Mouse (Mus musculus) liver, embryonic 16.5 days (tissue): ENCODE results near the gene Uso1. TPM values are rescaled to one million over a fixed set of nuclear protein-coding genes. Genes with fewer than 3 reads are reported as not detected.
A peak's percentile ranks its signal among the peaks of the same experiment; 100 is the strongest.

ENCODE experiments used
- ATAC-seq: fragments of 200-750 bp; cut with Nextera tagmentation; 2 replicates; pipeline ENCODE4 v1.8.0; 2017; ENCODE audit warnings: low read depth, mild to moderate bottlenecking, moderate number of reproducible peaks, moderate library complexity
- H3K27ac ChIP-seq: fragments of 300-500 bp; sonication (generic); 2 replicates; pipeline ENCODE4 v1.5.1; 2014; ENCODE audit warnings: mild to moderate bottlenecking, low read length
- H3K27me3 ChIP-seq: fragments of 300-500 bp; sonication (generic); 2 replicates; pipeline ENCODE4 v1.6.1; 2014; ENCODE audit warnings: low read depth, low read length, mixed read lengths; ENCODE audit not compliant: control insufficient read depth, insufficient read depth
- H3K36me3 ChIP-seq: fragments of 300-500 bp; sonication (generic); 2 replicates; pipeline ENCODE4 v1.6.1; 2014; ENCODE audit warnings: mild to moderate bottlenecking; ENCODE audit not compliant: control insufficient read depth, insufficient read depth
- H3K4me1 ChIP-seq: fragments of 300-500 bp; sonication (generic); 2 replicates; pipeline ENCODE4 v1.6.1; 2014; ENCODE audit warnings: low read depth, low read length, mixed read lengths; ENCODE audit not compliant: control insufficient read depth
- H3K4me2 ChIP-seq: fragments of 300-500 bp; sonication (generic); 2 replicates; pipeline ENCODE4 v1.6.1; 2014; ENCODE audit warnings: low read depth, low read length, mixed read lengths
- H3K4me3 ChIP-seq: fragments of 300-500 bp; sonication (generic); 2 replicates; pipeline ENCODE4 v1.5.1; 2014; ENCODE audit warnings: low read depth, mild to moderate bottlenecking, low read length
- H3K9ac ChIP-seq: fragments of 300-500 bp; sonication (generic); 2 replicates; pipeline ENCODE4 v1.6.1; 2014; ENCODE audit warnings: low read depth, low read length
- H3K9me3 ChIP-seq: fragments of 300-500 bp; sonication (generic); replicated peaks from 2 replicates; pipeline ENCODE4 v1.6.1; 2016; ENCODE audit warnings: low read length; ENCODE audit not compliant: control insufficient read depth
- WGBS: fragments of 180-500 bp; shearing (Covaris S2); extraction: QIAGEN DNeasy Blood & Tissue Kit; methylation state at CpG from one replicate; pipeline ENCODE4 v1.1.7; 2014; ENCODE audit not compliant: insufficient replicate concordance; 5-methylcytosine and 5-hydroxymethylcytosine counted together
- polyA plus RNA-seq: library from polyadenylated mRNA; unstranded; fragments of >200 nt; fragmentation: Nextera tagmentation; extraction: Ambion mirVana; gene quantifications from 2 replicates; pipeline ENCODE4 v1.2.1, GENCODE M21; 2015

Uso1 gene
- polyA plus RNA-seq, 1 experiment from 2014 or later: 19.3 TPM

GRCm38 (mm10) chr5:92196895-92197811, 59.4 kb downstream of the Uso1 start:
- no peak overlapping the region for H3K4me3 ChIP-seq
- no peaks in the 10 kb centered on the region for H3K4me1 ChIP-seq
- H3K4me2 ChIP-seq: no peak overlapping the region
- ATAC-seq: no peak
- no peaks in the 10 kb centered on the region for H3K27me3 ChIP-seq
- H3K27ac ChIP-seq: no peak overlapping the region
- H3K9ac ChIP-seq: no peak overlapping the region
- H3K9me3 ChIP-seq: no peaks in the 10 kb centered on the region
- WGBS: 79% methylated on average over 15 of the region's 15 CpGs
- H3K36me3 ChIP-seq: peaks cover 32% of the 10 kb centered on the region

GRCm38 (mm10) chr5:92198266-92198665, 60.5 kb downstream of the Uso1 start:
- WGBS: 77% methylated on average over 8 of the region's 8 CpGs
- Histone ChIP-seq H3K9ac (no peak overlapping the region), H3K4me3 (no peak overlapping the region), H3K36me3 (peaks cover 33% of the 10 kb centered on the region), H3K4me1 (no peaks in the 10 kb centered on the region), H3K4me2 (no peak overlapping the region), H3K27ac (no peak overlapping the region), H3K27me3 (no peaks in the 10 kb centered on the region), H3K9me3 (no peaks in the 10 kb centered on the region)
- ATAC-seq: no peak

- Histone ChIP-seq H3K9ac (no peak overlapping the region), H3K27me3 (no peaks in the 10 kb centered on the region), H3K4me2 (no peak overlapping the region), H3K36me3 (peaks cover 20% of the 10 kb centered on the region), H3K9me3 (no peaks in the 10 kb centered on the region), H3K27ac (no peak overlapping the region), H3K4me1 (peaks cover 9% of the 10 kb centered on the region), H3K4me3 (no peak overlapping the region)
- 30% methylated on average over 6 of the region's 6 CpGs for WGBS
- peak; percentile 70 for ATAC-seq
These were observed 66.7 kb downstream of the Uso1 start for GRCm38 (mm10) chr5:92204162-92205036.

- Histone ChIP-seq H3K4me1 (peaks cover 9% of the 10 kb centered on the region), H3K36me3 (peaks cover 20% of the 10 kb centered on the region), H3K27me3 (no peaks in the 10 kb centered on the region), H3K27ac (peak overlapping the region; percentile 35; the same call in 1 of the 2 replicates), H3K4me2 (no peak overlapping the region), H3K9me3 (no peaks in the 10 kb centered on the region), H3K4me3 (no peak overlapping the region), H3K9ac (no peak overlapping the region)
- peak; percentile 32; the same call in 1 of the 2 replicates for ATAC-seq
- WGBS: 24% methylated on average over 7 of the region's 7 CpGs
These were observed 67.4 kb downstream of the Uso1 start for GRCm38 (mm10) chr5:92205184-92205583.

GRCm38 (mm10) chr5:92205706-92206105, 68.0 kb downstream of the Uso1 start:
- Histone ChIP-seq H3K4me1 (peaks cover 9% of the 10 kb centered on the region), H3K4me2 (no peak overlapping the region), H3K36me3 (peaks cover 20% of the 10 kb centered on the region), H3K27ac (peak overlapping the region; percentile 35; the same call in 1 of the 2 replicates), H3K27me3 (no peaks in the 10 kb centered on the region), H3K4me3 (no peak overlapping the region), H3K9ac (no peak overlapping the region), H3K9me3 (no peaks in the 10 kb centered on the region)
- 71% methylated on average over 5 of the region's 5 CpGs for WGBS
- no peak for ATAC-seq

GRCm38 (mm10) chr5:92206121-92206520, 68.4 kb downstream of the Uso1 start:
- no peak overlapping the region for H3K4me3 ChIP-seq

GRCm38 (mm10) chr5:92210205-92210604, 72.5 kb downstream of the Uso1 start:
- Histone ChIP-seq H3K4me2 (no peak overlapping the region), H3K36me3 (no peaks in the 10 kb centered on the region), H3K4me1 (peaks cover 4% of the 10 kb centered on the region), H3K9me3 (no peaks in the 10 kb centered on the region), H3K27ac (no peak overlapping the region), H3K9ac (no peak overlapping the region), H3K4me3 (no peak overlapping the region), H3K27me3 (no peaks in the 10 kb centered on the region; the same call in 1 of the 2 replicates)
- WGBS: 41% methylated on average over 8 of the region's 8 CpGs
- no peak for ATAC-seq

More at GRCm38 (mm10) chr5:92206121-92206520, 68.4 kb downstream of the Uso1 start:
- H3K36me3 ChIP-seq: peaks cover 15% of the 10 kb centered on the region
- WGBS: 71% methylated on average over 6 of the region's 6 CpGs
- H3K4me1 ChIP-seq: peaks cover 9% of the 10 kb centered on the region
- no peak overlapping the region for H3K27ac ChIP-seq
- H3K27me3 ChIP-seq: no peaks in the 10 kb centered on the region
- no peak for ATAC-seq
- no peak overlapping the region for H3K4me2 ChIP-seq
- H3K9me3 ChIP-seq: no peaks in the 10 kb centered on the region
- no peak overlapping the region for H3K9ac ChIP-seq

- Histone ChIP-seq H3K27me3 (no peaks in the 10 kb centered on the region; the same call in 1 of the 2 replicates), H3K4me1 (no peaks in the 10 kb centered on the region), H3K36me3 (no peaks in the 10 kb centered on the region), H3K9ac (no peak overlapping the region), H3K4me3 (no peak overlapping the region), H3K27ac (no peak overlapping the region), H3K9me3 (no peaks in the 10 kb centered on the region), H3K4me2 (no peak overlapping the region)
- ATAC-seq: no peak
- 69% methylated on average over 4 of the region's 4 CpGs for WGBS
These were observed 74.5 kb downstream of the Uso1 start for GRCm38 (mm10) chr5:92212231-92212630.
